Mouse (Mus musculus) common myeloid progenitor, adult 5-6 weeks (primary cell): Measurements from ENCODE around the gene Adap1. TPM values are rescaled to one million over a fixed set of nuclear protein-coding genes. Genes with fewer than 3 reads are reported as not detected.

Source experiments
- total RNA-seq: library from RNA; stranded (forward); fragments of 200-1000, 187-1606 nt; gene quantifications from 2 replicates; pipeline ENCODE4 v1.2.3, GENCODE M21; 2017

The Adap1 gene
- total RNA-seq, 1 experiment from 2014 or later: 25.8 TPM

Other genes starting within 250 kb of the Adap1 start
- gene Prkar1b, start 175.6 kb downstream of the Adap1 start, total RNA-seq: not detected in 2 replicates
- gene Dnaaf5, start 175.4 kb downstream of the Adap1 start, total RNA-seq: 9.7 and 11.9 TPM in 2 replicates
- gene Sun1, start 125.0 kb downstream of the Adap1 start, total RNA-seq: 51.7 and 60.4 TPM in 2 replicates
- 13.4 and 31.2 TPM in 2 replicates for gene Get4, start 73.3 kb downstream of the Adap1 start, total RNA-seq
- 10.9 and 17.8 TPM in 2 replicates for gene Cox19, start 25.8 kb upstream of the Adap1 start, total RNA-seq
- not detected in 2 replicates for gene Cyp2w1, start 27.0 kb upstream of the Adap1 start, total RNA-seq
- 4.9 and 5.4 TPM in 2 replicates for gene Gpr146, start 52.1 kb upstream of the Adap1 start, total RNA-seq
- 0.53 and 1.6 TPM in 2 replicates for gene C130050O18Rik, start 79.7 kb upstream of the Adap1 start, total RNA-seq
- gene Gper1, start 97.5 kb upstream of the Adap1 start, total RNA-seq: not detected in 2 replicates
- gene 3110082I17Rik, start 134.9 kb upstream of the Adap1 start, total RNA-seq: 49.9 and 55.0 TPM in 2 replicates
- 12.5 and 24.4 TPM in 2 replicates for gene Zfand2a, start 158.9 kb upstream of the Adap1 start, total RNA-seq
- gene Uncx, start 217.9 kb upstream of the Adap1 start, total RNA-seq: not detected in 2 replicates